Mouse (Mus musculus): ENCODE results near the gene Vasp.

DNA sequence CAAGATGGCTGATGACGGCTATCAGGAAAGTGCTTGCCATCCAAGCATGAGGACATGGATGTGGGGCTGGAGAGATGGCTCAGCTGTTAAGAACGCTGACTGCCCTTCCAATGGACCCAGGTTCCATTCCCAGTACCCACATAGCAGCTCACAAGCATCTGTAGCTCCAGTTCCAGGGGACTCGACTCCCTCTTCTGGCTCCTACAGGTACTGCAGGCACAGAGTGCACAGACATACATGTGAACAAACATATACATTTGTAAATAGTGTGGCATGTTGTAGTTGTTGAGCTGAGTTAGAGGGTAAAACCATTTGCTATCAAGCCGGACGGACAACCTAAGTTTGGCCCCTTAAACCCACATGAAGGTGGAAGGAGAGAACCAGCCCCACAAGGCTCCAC lies 61.6 kb downstream of the Vasp start:
- TF ChIP-seq POLR2A (IDR thresholded peaks at IDR 0.05; ENCODE audit: borderline replicate concordance, insufficient read depth, low read length) = no peak
- peak; percentile 6; the same call in 1 of the 2 replicates for TF ChIP-seq CTCF (IDR thresholded peaks at IDR 0.05; ENCODE audit: borderline replicate concordance, insufficient read depth, low read depth, low read length)

All from cerebellum, adult 2 months (tissue).